Mouse (Mus musculus) CH12.LX (cell line): Measurements from ENCODE around the gene Fads3. TPM values are rescaled to one million over a fixed set of nuclear protein-coding genes. Genes with fewer than 3 reads are reported as not detected.

Source experiments
- DNase-seq: peaks from one replicate; pipeline ENCODE4 v3.0.0-alpha.2; 2013; ENCODE audit errors: extremely low read depth
- H3K27ac ChIP-seq: 2 replicates; pipeline ENCODE4 v1.5.1; 2012; ENCODE audit warnings: low read depth, mild to moderate bottlenecking, control low read depth, moderate library complexity; ENCODE audit not compliant: insufficient read depth
- H3K27me3 ChIP-seq: replicated peaks from 2 replicates; pipeline ENCODE3; 2012; ENCODE audit warnings: inconsistent platforms
- H3K36me3 ChIP-seq, 2 experiments: replicated peaks in 1 of 2; 2 replicates each; pipeline versions ENCODE3 to v1.6.1; 2012; ENCODE audit warnings: inconsistent platforms in 1 of 2, low read length in 1 of 2, mild to moderate bottlenecking in 1 of 2, mixed read lengths in 1 of 2, moderate library complexity in 1 of 2; ENCODE audit not compliant: control insufficient read depth in 1 of 2, insufficient read depth in 1 of 2
- H3K4me1 ChIP-seq, 2 experiments: 2 replicates each; pipeline ENCODE4 v1.6.1; 2012; ENCODE audit warnings: inconsistent platforms in 1 of 2, moderate library complexity in 1 of 2; ENCODE audit not compliant: insufficient read depth in 2 of 2, control insufficient read depth in 1 of 2
- H3K4me2 ChIP-seq: 2 replicates; pipeline ENCODE4 v1.6.1; 2012; ENCODE audit warnings: low read depth, mild to moderate bottlenecking, control low read depth; ENCODE audit not compliant: poor library complexity, insufficient read depth, severe bottlenecking
- H3K4me3 ChIP-seq, 3 experiments: fragments of 150-350 bp in 1 of 3; sonication (generic) in 1 of 3; replicated peaks in 1 of 3; 2 replicates each; pipeline versions ENCODE3 to v1.5.1; 2011 to 2012; ENCODE audit warnings: low read depth in 2 of 3, low read length in 2 of 3, mild to moderate bottlenecking in 2 of 3, moderate library complexity in 2 of 3, control low read depth in 1 of 3, improper control_type of control experiment in 1 of 3, inconsistent platforms in 1 of 3, mixed read lengths in 1 of 3; ENCODE audit not compliant: poor library complexity in 1 of 3
- H3K79me2 ChIP-seq: replicated peaks from 2 replicates; pipeline ENCODE4 v1.6.1; 2012; ENCODE audit warnings: mild to moderate bottlenecking, moderate library complexity; ENCODE audit not compliant: control insufficient read depth, poor library complexity, insufficient read depth, severe bottlenecking; ENCODE audit errors: extremely low read depth
- H3K9ac ChIP-seq: 2 replicates; pipeline ENCODE4 v1.6.1; 2012; ENCODE audit warnings: low read depth, mild to moderate bottlenecking, control low read depth, moderate library complexity; ENCODE audit not compliant: insufficient read depth
- H3K9me3 ChIP-seq: replicated peaks from 2 replicates; pipeline ENCODE3; 2012; ENCODE audit warnings: low read length, inconsistent platforms, mixed read lengths
- BHLHE40 ChIP-seq: IDR thresholded peaks from 2 replicates; pipeline ENCODE4 v1.6.1; 2011; ENCODE audit warnings: mild to moderate bottlenecking, low read depth, low read length, improper control_type of control experiment
- E2F4 ChIP-seq: IDR thresholded peaks from 2 replicates; pipeline ENCODE4 v1.6.1; 2011; ENCODE audit warnings: low read depth, low read length, improper control_type of control experiment; ENCODE audit not compliant: insufficient replicate concordance
- ELF1 ChIP-seq: IDR thresholded peaks from 2 replicates; pipeline ENCODE4 v1.6.1; 2014; ENCODE audit warnings: low read depth, mild to moderate bottlenecking, inconsistent platforms, low read length, improper control_type of control experiment
- EP300 ChIP-seq: IDR thresholded peaks from 2 replicates; pipeline ENCODE4 v1.6.1; 2011; ENCODE audit warnings: low read length, improper control_type of control experiment
- GABPA ChIP-seq: IDR thresholded peaks from 2 replicates; pipeline ENCODE4 v1.6.1; 2012; ENCODE audit warnings: low read depth, low read length, improper control_type of control experiment, inconsistent platforms; ENCODE audit not compliant: insufficient replicate concordance
- JUND ChIP-seq: conservative IDR thresholded peaks from 2 replicates; pipeline ENCODE4 v1.6.1; 2011; ENCODE audit warnings: low read depth, low read length, improper control_type of control experiment
- MAZ ChIP-seq: IDR thresholded peaks from 2 replicates; pipeline ENCODE4 v1.6.1; 2012; ENCODE audit warnings: low read depth, mild to moderate bottlenecking, inconsistent platforms, low read length, improper control_type of control experiment, moderate library complexity
- MEF2A ChIP-seq: IDR thresholded peaks from 2 replicates; pipeline ENCODE4 v1.6.1; 2014; ENCODE audit warnings: low read depth, mild to moderate bottlenecking, inconsistent platforms, low read length, improper control_type of control experiment, borderline replicate concordance
- NELFE ChIP-seq: IDR thresholded peaks from 2 replicates; pipeline ENCODE4 v1.6.1; 2011; ENCODE audit warnings: low read depth, low read length, improper control_type of control experiment
- POLR2AphosphoS2 ChIP-seq: IDR thresholded peaks from 2 replicates; pipeline ENCODE4 v1.6.1; 2011; ENCODE audit warnings: low read depth, low read length, improper control_type of control experiment
- RAD21 ChIP-seq: IDR thresholded peaks from 2 replicates; pipeline ENCODE4 v1.6.1; 2011; ENCODE audit warnings: low read depth, mild to moderate bottlenecking, low read length, improper control_type of control experiment, moderate library complexity
- RCOR1 ChIP-seq: conservative IDR thresholded peaks from 2 replicates; pipeline ENCODE4 v1.6.1; 2012; ENCODE audit warnings: low read depth, mild to moderate bottlenecking, inconsistent platforms, low read length, improper control_type of control experiment
- SIN3A ChIP-seq: IDR thresholded peaks from 2 replicates; pipeline ENCODE4 v1.6.1; 2012; ENCODE audit warnings: low read length, improper control_type of control experiment, inconsistent platforms
- SMC3 ChIP-seq: IDR thresholded peaks from 2 replicates; pipeline ENCODE4 v1.6.1; 2011; ENCODE audit warnings: low read depth, low read length, improper control_type of control experiment
- TBP ChIP-seq: conservative IDR thresholded peaks from 2 replicates; pipeline ENCODE4 v1.6.1; 2011; ENCODE audit warnings: low read depth, low read length, improper control_type of control experiment
- TCF12 ChIP-seq: IDR thresholded peaks from 2 replicates; pipeline ENCODE4 v1.6.1; 2014; ENCODE audit warnings: low read depth, mild to moderate bottlenecking, inconsistent platforms, low read length, improper control_type of control experiment
- UBTF ChIP-seq: IDR thresholded peaks from 2 replicates; pipeline ENCODE4 v1.6.1; 2012; ENCODE audit warnings: low read depth, mild to moderate bottlenecking, inconsistent platforms, low read length, improper control_type of control experiment, moderate library complexity
- USF2 ChIP-seq: conservative IDR thresholded peaks from 2 replicates; pipeline ENCODE4 v1.6.1; 2011; ENCODE audit warnings: low read depth, low read length, improper control_type of control experiment
- ZC3H11A ChIP-seq: IDR thresholded peaks from 2 replicates; pipeline ENCODE4 v1.6.1; 2012; ENCODE audit warnings: low read depth, mild to moderate bottlenecking, inconsistent platforms, low read length, improper control_type of control experiment
- ZKSCAN1 ChIP-seq: IDR thresholded peaks from 2 replicates; pipeline ENCODE4 v1.6.1; 2012; ENCODE audit warnings: low read depth, inconsistent platforms, low read length, improper control_type of control experiment, borderline replicate concordance
- ZNF384 ChIP-seq: IDR thresholded peaks from 2 replicates; pipeline ENCODE4 v1.6.1; 2012; ENCODE audit warnings: low read depth, low read length, improper control_type of control experiment, inconsistent platforms
- dilution Hi-C: fragments of 300-500 bp; cut with MboI; formaldehyde crosslinking; loops from 2 replicates; pipeline ENCODE4 v1.14.3; 2020; ENCODE audit warnings: low sequenced_read_pairs; ENCODE audit not compliant: extremely low pct_unique_long_range_greater_than_20kb, extremely low pct_ligation_motif_present
- in situ Hi-C: fragments of 300-500 bp; cut with MboI; formaldehyde crosslinking; loops from 3 replicates; pipeline ENCODE4 v1.14.3; 2019; ENCODE audit warnings: low sequenced_read_pairs, low pct_ligation_motif_present, low pct_unique_long_range_greater_than_20kb, mixed read lengths
- polyA plus RNA-seq: library from polyadenylated mRNA; unstranded; fragments of >175 nt; gene quantifications from 2 replicates; pipeline ENCODE4 v1.2.1, GENCODE M21; 2012; ENCODE audit warnings: low read depth; ENCODE audit not compliant: insufficient read length
- total RNA-seq, 2 experiments: library from RNA; depleted of rRNA; stranded (reverse); fragments of 300-350 nt in 1 of 2; fragments of >200 nt in 1 of 2; gene quantifications; 2 replicates each; pipeline ENCODE4 v1.2.3; 2012 to 2014

The Fads3 gene
- total and polyA plus RNA-seq, 3 experiments = 0.29 to 1.1 TPM; not detected in 1

DNA sequence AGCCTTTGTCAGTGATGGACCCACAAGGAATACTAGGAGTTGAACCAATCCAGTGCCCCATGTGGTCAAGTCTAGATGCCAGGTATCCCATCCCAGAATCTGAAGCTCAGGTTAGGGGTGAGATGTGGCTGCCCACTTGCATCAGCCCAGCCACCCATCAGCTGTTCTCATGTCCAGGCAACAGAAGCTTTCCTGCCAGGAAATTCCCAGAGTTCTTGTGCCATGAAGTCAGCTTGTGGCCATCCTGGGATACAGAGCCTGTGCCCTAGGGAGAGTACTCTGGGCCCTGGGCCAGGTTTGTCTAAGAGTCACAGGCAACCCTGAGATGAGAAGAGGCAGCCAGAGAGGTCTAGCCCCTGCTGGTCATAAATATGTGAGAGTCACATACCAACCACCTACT is 2.3 kb downstream of the Fads3 start:
- H3K36me3 ChIP-seq = no peaks in the 10 kb centered on the region
- H3K9me3 ChIP-seq = peaks cover 4% of the 10 kb centered on the region
- TF ChIP-seq ZKSCAN1 = 0 out of 2 replicates have a peak, but pooled peaks have one; percentile 18
- TF ChIP-seq TCF12 = no peak
- in situ Hi-C loops (no loop called here), dilution Hi-C loops (no loop called here)
- H3K4me1 ChIP-seq = peaks cover 5 to 15% of the 10 kb centered on the region in 2 experiments; a peak in 3 of 4 replicates
- no peak overlapping the region for H3K9ac ChIP-seq
- H3K4me2 ChIP-seq = no peak overlapping the region
- H3K27ac ChIP-seq = no peak overlapping the region
- H3K4me3 ChIP-seq = no peak overlapping the region
- H3K27me3 ChIP-seq = peaks cover 5% of the 10 kb centered on the region
- DNase-seq = no peak
- H3K79me2 ChIP-seq = no peaks in the 10 kb centered on the region

DNA sequence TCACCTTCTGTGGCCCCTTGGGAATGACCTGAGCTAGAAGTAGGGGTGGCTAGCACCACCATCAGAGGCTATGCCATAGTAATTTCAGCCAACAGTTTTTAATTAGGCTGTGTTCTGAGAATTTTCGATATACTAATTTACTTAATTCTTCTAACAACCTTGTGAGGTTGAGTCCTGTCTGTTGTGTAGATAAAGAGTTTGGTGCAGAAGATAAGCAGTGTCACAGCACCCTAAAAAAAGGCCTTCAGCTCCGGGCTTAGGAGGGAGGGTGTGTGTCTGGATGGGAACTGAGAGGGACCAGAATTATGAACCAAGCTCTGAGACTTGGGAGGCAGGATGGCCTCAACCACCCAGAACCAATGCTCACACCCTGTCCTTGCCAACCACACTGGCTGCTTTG is 4.3 kb downstream of the Fads3 start:
- no peak for DNase-seq
- peaks cover 4% of the 10 kb centered on the region for H3K9me3 ChIP-seq
- in situ Hi-C loops (no loop called here), dilution Hi-C loops (no loop called here)
- H3K9ac ChIP-seq = no peak overlapping the region
- H3K79me2 ChIP-seq = no peaks in the 10 kb centered on the region
- peaks cover 1% of the 10 kb centered on the region for H3K27me3 ChIP-seq
- H3K4me2 ChIP-seq = no peak overlapping the region
- TF ChIP-seq POLR2AphosphoS2 (no peak), SMC3 (no peak), E2F4 (no peak), NELFE (no peak), RAD21 (no peak), ELF1 (no peak), ZC3H11A (no peak)
- TF ChIP-seq, all 38 proteins: peak for 0
- Histone ChIP-seq H3K36me3 (no peaks in the 10 kb centered on the region), H3K4me3 (no peak overlapping the region), H3K4me1 (peaks cover 5 to 15% of the 10 kb centered on the region in 2 experiments; a peak in 3 of 4 replicates), H3K27ac (no peak overlapping the region)

- Histone ChIP-seq H3K9ac (no peak overlapping the region), H3K79me2 (no peaks in the 10 kb centered on the region), H3K27me3 (no peaks in the 10 kb centered on the region), H3K4me3 (no peak overlapping the region), H3K36me3 (no peaks in the 10 kb centered on the region), H3K4me2 (no peak overlapping the region), H3K27ac (no peak overlapping the region), H3K9me3 (no peaks in the 10 kb centered on the region), H3K4me1 (peaks cover 5 to 15% of the 10 kb centered on the region in 2 experiments; a peak in 3 of 4 replicates)
- no peak for DNase-seq
- TF ChIP-seq ZNF384 = no peak
- TF ChIP-seq TBP = no peak
- TF ChIP-seq RCOR1 = no peak
- no peak for TF ChIP-seq MAZ
- no peak for TF ChIP-seq USF2
- TF ChIP-seq TCF12 = no peak
- no peak for TF ChIP-seq SIN3A
- no peak for TF ChIP-seq ZC3H11A
- no peak for TF ChIP-seq EP300
- no peak for TF ChIP-seq UBTF
- no peak for TF ChIP-seq GABPA
- no peak for TF ChIP-seq MEF2A
- no peak for TF ChIP-seq JUND
- no peak for TF ChIP-seq POLR2AphosphoS2
- TF ChIP-seq BHLHE40 = no peak
- TF ChIP-seq E2F4 = no peak
- dilution Hi-C loops (no loop called here), in situ Hi-C loops (no loop called here)
Measured at GRCm38 (mm10) chr19:10046346-10046745, 5.0 kb downstream of the Fads3 start.
